Mouse (Mus musculus): ENCODE measurements around the gene Plin4.
"Not testable (repeated sequence)": the region's sequence is repeated elsewhere in the genome, so short reads cannot be mapped to it uniquely, and the experiment has no call there.

Plin4 gene

DNA sequence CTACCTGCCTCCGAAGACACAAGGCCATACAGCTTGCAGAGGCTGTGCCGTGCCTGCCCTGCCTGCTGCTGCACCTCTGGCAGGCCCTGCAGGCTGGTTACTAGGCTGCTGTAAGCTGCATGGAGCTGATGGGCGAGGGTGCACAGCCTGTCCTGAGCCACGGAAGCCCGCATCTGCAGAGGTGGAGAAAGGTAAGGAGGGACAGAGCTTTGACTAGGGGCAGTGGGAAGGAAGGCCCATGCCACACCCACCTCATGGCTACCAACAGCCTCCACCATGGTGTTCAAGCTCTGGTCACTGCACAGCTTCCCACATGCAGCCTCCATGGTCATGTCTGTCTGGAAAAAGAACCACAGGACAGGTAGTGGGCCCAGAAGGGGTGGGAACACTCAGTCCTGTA, 7.4 kb downstream of the Plin4 start:
- DNase-seq (ENCODE audit: low spot score): no peak

DNA sequence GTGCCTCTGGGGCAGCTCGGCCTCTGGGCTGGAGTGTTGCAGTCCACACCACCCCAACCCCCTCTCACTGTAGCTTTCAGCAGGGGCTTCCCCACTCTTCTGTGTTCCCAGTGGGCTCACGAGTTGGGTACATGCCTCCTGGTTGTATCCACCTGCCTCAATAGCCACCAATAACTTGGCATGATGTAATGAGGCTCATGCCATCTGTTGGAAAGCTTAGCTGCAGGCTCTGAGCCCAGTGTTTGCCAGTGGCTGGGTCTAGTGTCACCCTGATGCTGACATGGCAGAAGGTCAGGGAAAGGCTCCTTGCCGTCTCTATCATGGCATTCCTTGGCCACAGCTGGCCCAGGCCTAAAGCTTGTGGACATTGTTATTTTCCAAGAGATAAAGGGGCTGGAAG, 8.8 kb downstream of the Plin4 start:
- DNase-seq (ENCODE audit: low spot score): no peak

DNA sequence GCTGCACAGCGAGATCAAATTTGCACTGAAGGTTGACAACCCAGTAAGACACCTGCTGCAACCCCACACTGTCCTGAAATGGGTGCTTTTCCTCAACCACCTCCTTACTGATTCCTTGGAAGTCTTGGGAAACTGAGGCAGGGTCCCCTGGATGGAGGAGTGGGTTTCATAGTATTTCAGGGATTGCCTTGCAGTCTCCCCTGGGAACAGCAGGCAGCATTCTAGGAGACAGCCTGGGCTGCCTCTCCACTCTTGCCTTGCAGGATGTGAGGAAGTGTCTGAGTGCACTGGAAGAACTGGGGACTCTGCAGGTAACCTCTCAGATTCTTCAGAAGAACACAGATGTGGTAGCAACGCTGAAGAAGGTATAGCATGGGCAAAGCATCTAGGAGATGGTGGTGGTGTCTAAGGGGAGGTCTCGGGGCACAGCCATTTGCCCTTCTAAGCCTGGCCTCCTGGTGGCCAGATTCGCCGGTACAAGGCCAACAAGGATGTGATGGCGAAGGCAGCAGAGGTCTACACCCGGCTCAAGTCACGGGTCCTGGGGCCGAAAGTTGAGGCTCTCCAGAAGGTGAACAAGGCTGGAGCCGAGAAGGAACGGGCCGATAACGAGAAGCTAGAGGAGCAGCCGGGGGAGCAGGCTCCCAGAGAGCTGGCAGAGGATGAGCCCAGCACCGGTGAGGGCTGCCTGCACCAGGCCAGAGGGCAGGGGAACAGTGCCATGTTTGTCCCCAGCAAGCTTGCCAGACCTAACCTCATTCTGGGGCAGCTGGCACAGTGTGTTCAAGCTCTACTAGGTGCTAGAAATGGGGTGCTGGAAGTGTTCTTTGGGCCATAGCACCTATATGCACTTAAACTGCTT, 10.7 kb downstream of the Plin4 start:
- no peak for DNase-seq (ENCODE audit: low spot score)

DNA sequence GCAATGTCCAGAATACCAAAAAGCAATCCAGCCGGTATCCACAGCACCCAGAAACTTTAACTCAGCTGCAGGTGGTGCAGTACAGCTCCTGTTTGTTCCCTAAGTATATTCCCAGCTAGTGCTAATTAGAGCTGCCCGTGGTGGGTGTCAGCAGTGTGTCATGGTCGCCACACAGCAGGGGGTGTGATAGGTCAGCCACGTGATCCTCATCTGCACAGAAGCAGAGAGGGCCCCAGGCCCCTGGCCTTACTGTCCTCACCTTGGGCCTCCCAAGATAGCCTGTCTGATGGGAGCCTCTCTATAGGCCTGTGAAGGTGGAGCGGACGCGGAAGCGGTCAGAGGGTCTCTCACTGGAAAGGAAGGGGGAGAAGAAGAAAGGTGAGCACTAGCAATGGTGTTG, 11.4 kb downstream of the Plin4 start:
- DNase-seq (ENCODE audit: low spot score): no peak

DNA sequence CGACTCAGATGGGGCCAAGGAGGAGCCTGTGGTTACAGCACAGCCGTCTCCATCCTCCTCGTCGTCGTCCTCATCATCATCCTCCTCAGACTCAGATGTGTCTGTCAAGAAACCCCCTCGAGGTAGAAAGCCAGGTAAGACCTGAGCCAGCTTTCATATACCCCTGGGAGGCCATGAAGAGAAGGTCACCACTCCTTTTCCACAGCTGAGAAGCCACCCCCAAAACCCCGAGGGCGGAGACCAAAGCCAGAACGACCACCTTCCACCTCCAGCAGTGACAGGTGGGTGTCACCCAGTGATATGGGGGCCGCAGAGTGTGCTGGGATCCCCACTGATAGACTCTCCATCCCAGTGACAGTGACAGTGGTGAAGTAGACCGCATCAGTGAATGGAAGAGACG, 12.7 kb downstream of the Plin4 start:
- no peak for DNase-seq (ENCODE audit: low spot score)

DNA sequence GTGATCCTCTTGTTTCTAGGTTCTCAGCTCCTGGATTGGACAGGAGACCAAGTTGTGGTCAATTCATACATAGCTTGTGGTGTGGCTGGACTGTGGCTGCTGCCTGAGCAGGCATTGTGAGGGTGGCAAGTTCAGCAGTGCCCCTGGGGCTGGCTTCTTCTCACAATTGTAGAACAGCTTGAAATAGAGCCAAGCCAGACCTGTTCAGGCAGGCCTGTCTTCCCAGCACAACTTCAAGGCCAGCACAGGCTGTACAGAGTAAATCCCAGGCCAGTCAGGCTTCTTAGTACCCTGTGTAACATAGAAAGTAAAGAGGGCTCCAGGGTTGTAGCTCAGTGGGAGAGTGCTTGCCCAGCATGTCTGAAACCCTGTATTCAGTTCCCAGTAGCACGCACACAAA, 16.8 kb downstream of the Plin4 start:
- no peak for DNase-seq (ENCODE audit: low spot score)

DNA sequence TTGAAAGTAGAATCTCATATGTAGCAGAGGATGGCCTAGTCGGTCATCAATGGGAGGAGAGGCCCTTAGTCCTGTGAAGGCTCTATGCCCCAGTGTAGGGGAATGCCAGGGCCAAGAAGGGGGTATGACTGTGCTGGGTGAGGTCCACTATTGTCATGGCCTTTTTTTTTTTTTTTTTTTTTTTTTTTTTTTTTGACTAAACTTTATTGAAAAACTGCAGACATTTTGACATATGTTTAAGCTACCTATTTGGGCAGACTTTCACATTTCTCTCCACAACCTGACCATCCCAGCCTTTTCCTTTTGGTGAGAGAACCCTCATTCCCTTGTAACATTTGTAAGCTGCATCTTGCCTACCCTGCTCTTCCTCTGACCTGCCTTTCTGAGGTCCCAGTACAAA, 17.3 kb downstream of the Plin4 start:
- no peak for DNase-seq (ENCODE audit: low spot score)

DNA sequence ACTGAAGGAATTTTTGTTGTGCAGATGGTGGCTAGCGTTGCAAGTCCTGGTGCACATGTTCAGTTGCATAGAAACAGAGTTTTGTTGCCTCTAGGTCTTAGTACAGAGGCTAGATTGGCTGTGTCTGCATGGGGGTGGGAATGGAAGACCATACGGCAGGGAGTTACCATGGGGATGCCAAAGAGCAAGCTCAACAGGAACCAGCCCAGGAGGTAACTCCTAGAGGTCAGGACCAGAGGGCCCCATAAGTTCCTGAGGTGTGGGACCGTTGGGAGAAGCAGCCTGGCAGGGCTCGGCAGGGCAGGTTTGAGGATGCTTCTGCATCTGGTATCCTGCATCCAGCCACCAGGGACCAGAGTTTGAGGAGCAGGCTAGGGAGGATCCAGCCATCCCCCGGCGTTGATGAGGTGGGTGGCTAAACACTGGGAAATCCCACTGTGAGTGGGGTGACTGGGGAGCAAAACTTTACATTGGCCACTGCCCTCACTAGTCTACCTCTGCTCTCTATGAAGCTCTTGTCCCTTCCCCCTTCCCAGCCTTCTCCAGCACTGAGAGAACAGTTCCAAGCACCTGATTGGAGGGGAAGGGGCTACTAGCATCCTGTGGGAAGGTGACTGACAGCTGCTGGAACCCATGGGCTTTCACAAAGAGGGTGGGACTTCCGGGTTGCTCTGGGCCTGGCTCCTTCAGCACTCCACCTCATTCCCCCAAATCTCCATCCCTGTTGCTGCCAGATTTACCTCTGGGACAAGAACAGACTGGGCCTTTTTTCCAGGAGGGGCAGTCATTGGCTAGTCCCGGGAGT, 28.6 kb downstream of the Plin4 start:
- DNase-seq (ENCODE audit: low spot score): no peak

DNA sequence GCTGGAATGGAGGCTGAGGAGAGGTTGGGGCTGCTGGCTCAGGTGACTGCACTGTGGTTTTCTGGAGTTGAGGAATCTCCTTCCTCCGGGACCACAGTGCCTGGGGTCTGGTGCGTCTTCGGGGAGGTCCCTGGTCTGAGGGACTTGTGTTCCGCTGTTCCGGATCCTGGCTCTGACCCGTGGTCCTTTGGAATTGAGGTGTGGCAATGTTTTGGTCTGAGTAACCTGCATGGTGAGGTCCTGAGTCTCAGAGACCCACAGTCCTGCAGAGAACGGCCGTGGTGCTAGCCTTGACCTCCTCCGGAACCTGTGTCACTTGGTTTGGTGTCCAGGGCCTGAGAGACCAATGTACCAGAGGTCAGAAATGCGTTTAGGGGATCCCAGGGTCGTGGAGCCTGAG, 29.7 kb downstream of the Plin4 start:
- no peak for DNase-seq (ENCODE audit: low spot score)

DNA sequence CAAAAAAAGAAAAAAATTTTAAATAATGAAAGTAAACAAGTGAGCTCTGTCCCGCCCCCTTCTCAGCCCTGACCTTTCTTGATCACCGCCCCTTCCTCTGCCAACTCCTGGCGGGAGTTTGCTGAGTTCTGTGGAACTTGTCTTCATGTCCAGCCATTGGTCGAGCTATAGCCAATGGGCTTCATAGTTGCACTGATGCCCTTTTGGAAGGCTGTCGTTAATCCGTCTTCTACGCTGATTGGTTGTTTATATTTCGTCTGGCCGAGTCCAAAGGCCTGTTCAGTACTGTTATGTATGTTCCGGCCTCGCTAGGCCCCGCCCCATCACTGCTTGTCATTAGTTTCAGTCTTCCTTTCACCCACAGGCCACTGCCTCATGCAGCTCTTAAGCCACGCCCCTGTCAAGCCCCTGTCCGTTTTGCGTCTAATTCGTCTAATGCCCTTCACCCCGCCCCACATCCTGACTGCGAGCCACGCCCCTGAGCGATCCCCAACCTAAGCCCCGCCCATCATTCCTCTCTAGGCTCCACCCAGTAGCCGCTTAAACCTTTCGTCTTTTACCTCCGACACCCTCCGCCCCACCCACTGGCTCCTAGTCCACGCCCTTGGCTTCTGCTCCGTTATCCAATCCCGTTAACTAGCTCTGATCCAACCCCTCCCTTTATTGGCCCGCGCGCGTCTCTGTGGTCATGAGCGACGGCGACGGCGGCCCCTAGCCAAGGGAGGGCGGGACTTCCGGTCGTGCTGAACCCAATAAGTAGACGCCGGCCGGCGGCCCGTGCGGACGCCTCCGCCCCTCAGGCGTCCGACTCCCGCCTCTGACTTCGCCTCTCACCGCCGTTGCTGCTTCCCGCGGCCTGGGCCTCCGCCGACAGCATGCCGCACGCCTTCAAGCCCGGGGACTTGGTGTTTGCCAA, 30.5 kb downstream of the Plin4 start, which contains the start of gene Hdgfl2:
TSS of gene Hdgfl2 (plus strand) at position 755 of the 916 bp plus-strand sequence.
- DNase-seq (ENCODE audit: low spot score): peak; percentile 95

DNA sequence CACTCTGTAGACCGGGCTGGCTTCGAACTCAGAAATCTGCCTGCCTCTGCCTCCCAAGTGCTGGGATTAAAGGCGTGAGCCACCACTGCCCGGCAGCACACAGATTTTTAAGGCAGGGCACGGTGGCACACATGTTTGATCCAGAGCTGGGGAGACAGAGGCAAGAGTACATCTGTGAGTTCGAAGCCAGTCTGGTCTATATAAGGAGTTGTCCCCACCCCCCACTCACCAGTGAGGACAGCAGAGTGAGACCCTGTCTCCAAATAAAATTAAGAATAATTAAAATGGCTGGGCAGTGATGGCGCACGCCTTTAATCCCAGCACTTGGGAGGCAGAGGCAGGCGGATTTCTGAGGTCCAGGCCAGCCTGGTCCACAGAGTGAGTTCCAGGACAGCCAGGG, 31.2 kb downstream of the Plin4 start:
- not testable (repeated sequence) for DNase-seq (ENCODE audit: low spot score)

DNA sequence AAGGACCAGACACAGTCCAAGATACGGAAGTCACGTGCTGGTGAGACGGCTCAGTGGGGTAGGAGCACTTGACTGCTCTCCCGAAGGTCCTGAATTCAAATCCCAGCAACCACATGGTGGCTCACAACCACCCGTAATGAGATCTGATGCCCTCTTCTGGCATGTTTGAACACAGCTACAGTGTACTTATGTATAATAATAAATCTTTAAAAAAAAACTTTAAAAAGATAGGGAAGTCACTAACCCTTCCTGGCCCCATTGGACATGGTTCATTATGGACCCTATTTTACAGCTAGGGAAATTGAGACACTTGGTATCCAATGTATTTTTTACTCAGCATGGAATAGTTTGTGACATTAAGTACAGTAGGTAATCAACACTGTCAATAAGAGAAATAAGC, 32.1 kb downstream of the Plin4 start:
- no peak for DNase-seq (ENCODE audit: low spot score)

DNA sequence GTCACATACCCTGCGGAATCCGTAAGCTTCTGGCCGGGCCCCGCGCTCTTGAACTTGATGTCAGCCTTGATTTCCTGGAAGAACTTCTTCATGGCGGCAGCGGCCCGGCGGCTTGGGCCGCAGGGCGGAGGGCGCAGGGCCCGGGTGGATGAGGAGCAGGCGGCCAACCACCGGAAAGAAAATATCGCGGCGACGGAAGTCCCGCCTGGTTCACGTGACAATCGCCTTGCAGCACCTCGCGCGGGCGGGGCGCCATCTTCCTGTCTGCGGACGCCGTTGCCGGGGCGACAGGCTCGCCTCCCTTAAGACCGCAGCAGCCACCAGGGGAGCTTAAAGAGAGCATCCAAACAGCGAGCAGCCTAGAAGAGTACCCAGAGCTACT, 34.8 kb downstream of the Plin4 start, which contains the start of gene Ubxn6:
TSS of gene Ubxn6 (minus strand) at position 202 of the 382 bp plus-strand sequence.
- peak; percentile 95 for DNase-seq (ENCODE audit: low spot score)

DNA sequence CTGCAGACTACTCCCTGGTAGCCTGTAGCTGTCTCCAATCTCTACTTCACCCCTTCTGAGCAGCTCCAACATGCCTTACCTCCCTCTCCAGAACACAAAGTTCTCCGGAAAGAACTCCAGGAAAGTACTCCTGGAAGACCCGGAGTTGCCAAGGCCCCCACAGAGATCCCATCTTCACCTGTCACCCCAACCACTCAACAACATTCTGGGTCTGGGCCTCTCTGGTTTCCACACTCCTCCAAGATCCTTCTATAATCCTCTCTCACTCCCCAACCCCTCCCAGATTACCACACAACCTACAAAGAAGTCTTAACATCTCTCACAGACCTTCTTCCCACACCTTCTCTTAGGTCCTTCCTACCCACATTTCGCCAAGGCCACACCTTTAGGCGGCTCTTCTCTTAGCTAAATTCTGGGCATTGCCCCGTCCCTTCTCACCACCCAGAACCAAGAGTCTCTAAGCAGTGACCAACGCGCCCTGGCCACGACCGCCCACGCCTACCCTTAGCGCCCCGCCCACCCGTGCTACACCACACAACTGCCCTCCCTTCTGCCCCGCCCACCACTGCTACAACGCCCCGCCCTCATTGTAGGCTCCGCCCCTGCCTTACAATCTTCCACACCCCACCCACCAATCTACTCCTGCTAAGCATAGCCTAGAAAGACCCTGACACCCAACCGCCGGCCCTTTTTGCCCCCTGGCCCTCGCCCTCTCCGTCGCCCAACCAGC, 35.3 kb downstream of the Plin4 start:
- peak; percentile 50 for DNase-seq (ENCODE audit: low spot score)

DNA sequence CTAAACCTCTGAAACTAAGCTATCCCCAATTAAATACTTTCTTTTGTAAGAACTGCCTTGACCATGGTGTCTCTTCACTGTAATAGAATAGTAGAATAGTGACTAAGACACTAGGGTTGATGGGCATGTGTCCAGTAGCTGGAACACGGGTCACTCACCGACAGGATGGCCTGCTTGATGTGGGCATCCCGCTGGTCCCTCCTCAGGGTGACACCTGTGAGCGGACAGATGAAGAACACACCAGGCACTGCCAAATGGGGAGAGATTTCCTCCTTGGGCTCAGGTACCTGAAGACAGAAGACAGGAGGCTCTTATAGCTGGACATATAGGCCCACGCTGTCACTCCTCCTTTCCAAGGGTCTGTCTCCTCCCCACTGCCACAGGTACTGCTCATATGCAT, 37.4 kb downstream of the Plin4 start:
- DNase-seq (ENCODE audit: low spot score): no peak

DNA sequence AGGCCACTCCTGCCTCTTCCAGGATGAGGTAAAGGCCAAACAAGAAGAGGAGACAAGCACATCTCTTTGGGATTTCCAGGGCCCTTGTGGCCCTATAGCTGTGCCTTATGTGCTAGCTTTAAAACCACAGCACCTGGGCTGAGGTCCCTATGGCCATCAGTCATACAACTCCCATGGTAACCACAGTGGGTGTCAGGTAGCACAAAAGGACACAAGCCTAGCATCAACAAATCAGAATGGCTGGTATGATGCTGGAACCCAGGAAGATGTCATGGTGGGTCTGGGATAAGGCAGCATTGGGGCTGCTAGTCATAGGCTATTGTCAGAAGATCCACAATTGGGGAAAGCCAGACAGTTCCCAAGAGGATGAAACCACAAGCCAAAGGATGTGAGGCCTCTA, 38.5 kb downstream of the Plin4 start:
- DNase-seq (ENCODE audit: low spot score): no peak

DNA sequence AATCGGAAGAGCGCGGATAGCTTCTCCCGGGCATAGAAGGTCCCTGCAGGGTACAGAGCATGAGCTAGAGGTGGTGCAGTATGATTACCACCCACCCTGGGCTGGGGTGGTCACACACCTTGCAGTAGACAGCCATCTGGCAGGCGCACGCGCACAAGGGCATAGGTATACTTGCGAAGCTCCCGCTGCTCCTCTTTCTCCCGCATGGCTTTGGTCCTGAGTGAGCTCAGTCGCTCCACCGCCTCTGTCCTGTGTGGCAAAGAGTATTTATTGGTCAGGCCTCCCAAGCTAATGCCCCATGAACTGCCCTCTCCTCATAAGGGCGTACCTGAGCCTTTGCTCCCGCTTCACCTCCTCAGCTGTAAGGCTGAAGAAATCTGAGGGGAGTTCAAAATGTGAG, 40.5 kb downstream of the Plin4 start:
- DNase-seq (ENCODE audit: low spot score): no peak

DNA sequence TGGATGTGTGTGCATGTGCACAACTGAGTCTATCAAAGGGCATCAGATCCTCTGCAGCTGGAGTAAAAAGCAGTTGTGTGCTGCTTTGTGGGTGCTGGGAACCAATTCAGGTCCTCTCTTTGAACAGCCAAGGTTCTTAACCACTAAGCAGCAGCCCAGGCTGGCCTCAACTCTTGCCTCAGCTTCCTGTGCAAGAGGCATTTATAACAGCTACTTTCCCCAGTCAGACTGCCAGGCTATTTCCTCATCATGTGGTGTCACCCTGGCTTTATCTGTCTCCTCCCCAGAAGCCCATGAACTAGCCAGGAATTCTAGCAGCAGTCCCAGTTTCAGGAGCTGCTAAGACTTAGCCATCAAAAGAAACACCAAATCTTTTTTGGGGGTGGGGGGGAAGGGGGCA, 43.2 kb downstream of the Plin4 start:
- no peak for DNase-seq (ENCODE audit: low spot score)

DNA sequence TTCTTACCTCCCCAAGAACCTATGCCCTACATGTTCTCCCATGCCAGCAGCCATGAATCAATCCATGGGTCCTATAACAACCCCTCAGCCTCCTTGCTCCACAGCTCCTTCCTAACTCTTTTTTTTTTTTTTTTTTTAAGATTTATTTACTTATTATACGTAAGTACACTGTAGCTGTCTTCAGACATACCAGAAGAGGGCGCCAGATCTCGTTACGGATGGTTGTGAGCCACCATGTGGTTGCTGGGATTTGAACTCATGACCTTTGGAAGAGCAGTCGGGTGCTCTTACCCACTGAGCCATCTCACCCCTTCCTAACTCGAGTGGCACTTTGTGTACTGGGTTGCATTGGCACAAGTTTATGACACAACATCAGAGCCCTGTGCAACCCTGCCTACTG, 43.9 kb downstream of the Plin4 start:
- not testable (repeated sequence) for DNase-seq (ENCODE audit: low spot score)

DNA sequence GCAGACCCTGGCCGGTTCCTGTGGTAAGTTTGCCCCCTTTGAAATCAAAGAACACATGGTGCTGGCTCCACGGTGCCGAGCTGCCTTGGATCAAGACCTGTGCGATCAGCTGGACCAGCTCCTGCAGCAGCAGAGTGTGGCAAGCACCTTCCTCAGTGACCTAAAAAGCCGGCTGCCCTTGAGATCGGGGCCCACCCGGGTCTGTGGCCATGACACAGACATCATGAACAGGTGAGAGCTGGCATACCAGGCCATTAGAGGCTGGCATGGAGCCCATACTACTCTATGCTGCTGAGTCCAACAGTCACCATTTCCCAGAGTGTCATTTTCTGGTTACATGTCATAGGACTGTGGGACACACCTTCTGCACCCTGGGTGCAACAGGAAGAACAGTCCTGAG, 47.5 kb downstream of the Plin4 start:
- DNase-seq (ENCODE audit: low spot score): no peak

DNA sequence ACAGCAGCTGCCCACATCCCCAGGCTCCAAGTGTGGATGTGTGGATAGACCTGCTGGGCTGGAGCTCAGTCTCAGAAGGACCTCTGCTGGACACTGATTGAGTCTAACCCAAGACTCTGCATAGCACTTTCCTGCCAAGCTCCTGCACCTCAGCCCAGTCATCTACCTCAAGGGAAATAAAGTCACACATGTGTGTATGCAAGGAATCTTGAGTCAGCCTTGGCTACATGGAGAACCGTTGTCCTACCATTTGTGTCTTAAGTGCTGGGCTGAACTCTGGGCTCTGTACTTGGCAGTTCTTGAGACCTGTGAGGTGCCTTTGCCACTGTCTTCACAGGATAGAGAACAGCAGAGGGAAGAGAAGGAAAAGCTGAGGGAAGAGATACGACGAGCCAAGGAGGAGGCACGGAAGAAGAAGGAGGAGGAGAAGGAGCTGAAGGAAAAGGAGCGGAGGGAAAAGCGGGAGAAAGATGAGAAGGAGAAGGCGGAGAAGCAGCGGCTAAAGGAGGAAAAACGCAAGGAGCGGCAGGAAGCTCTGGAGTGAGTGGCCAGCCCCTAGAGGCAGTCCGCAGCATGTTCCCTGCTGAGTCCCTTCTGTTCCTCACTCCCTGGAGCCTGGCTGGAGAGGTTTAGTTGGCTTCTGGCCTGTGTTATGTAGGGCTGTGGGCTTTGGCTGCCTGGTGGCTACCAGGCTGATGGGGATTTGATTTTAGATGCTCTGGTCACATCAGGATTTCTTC, 52.1 kb downstream of the Plin4 start:
- no peak for DNase-seq (ENCODE audit: low spot score)
